Mouse (Mus musculus): ENCODE measurements around the gene Magi2. TPM values are rescaled to one million over a fixed set of nuclear protein-coding genes. Genes with fewer than 3 reads are reported as not detected.
"Not testable (repeated sequence)": the region's sequence is repeated elsewhere in the genome, so short reads cannot be mapped to it uniquely, and the experiment has no call there.

The Magi2 gene
- polyA plus RNA-seq, 1 experiment from 2014 or later = 2.3 TPM

DNA sequence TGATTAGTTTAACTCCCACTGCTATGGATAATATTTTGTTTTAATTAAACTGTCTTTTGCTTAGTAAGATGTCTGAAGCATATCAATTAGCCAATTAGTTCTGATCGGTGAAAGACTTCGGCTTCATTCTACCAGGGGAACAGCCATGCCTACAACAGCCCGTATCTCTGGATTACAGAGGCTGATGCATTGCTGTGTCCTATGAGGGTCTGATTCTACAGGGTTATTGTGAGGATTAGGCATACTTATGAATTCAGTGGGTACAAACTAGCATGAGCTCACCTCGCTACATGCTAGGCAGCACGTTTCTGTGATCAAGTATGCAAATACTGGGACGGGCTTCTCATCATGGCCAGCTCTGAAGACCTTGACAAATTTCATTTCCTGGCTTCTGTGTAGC, 1022.5 kb downstream of the Magi2 start:
- no peaks in the 10 kb centered on the region for H3K9me3 ChIP-seq
- no peak overlapping the region for H3K4me3 ChIP-seq (replicated peaks)
- H3K27ac ChIP-seq = no peak overlapping the region
- 87% methylated on average over 6 of the region's 6 CpGs for WGBS
- no peak overlapping the region for H3K9ac ChIP-seq
- H3K27me3 ChIP-seq (replicated peaks) = no peaks in the 10 kb centered on the region
- no peaks in the 10 kb centered on the region for H3K4me1 ChIP-seq (replicated peaks)
- H3K4me2 ChIP-seq (replicated peaks) = no peak overlapping the region
- no peaks in the 10 kb centered on the region for H3K36me3 ChIP-seq
- ATAC-seq = no peak

DNA sequence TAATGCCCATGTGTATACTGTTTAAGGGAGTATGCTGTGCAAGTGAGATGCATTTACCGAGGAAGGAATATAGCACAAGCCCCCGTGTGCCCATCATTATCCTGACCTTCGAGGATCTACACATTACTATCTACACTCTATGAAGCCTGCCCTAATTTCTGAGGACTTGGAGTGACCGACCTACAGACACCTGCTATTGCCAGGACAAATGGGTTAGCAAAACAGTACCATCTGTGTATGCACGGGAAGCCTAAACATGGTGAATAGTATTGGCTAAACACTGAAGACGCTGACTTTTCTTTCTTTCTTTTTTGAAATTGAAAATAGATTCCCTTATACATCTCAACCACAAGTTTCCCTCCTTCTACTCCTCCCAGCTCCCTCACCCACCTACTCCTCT, 1024.7 kb downstream of the Magi2 start:
- Histone ChIP-seq H3K9me3 (no peaks in the 10 kb centered on the region), H3K4me3 (replicated peaks) (no peak overlapping the region), H3K4me2 (replicated peaks) (no peak overlapping the region), H3K9ac (no peak overlapping the region), H3K27ac (no peak overlapping the region), H3K27me3 (replicated peaks) (no peaks in the 10 kb centered on the region), H3K36me3 (no peaks in the 10 kb centered on the region), H3K4me1 (replicated peaks) (no peaks in the 10 kb centered on the region)
- 83% methylated on average over 6 of the region's 6 CpGs for WGBS
- ATAC-seq = no peak

DNA sequence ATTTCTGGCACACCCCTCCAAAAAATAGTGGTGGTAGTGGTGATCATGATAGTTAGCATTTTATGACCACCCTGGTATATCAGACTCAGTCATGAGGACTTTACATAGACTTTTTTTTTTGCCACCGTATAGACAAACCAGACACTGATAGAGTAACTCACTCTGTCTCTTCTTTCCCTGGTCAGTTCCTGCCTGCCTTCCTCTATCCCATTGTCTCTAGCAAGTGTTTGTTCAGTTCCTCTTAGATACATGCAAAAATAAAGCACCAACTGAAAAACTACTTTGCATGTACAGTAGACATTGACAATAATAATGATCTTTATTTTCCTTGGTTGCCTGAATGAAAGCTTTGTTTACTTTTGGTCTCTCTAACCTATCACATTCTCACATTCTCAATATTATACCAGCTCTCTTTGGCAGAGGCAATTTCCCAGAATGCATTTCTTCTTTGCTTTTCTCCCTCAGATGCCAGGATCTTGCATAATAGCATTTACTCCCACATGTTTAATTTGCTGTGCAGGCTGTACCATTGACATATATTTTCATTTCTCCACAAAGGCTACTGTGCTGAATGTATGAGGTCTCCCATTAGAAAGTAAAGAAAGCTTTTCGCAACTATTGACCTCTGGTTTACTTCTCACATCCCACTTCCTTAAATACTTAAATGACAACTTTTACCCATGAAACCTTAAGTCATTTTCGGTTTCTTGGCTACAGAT, 1029.5 kb downstream of the Magi2 start:
- ATAC-seq = no peak
- WGBS = 81% methylated on average over 3 of the region's 3 CpGs
- Histone ChIP-seq H3K27me3 (replicated peaks) (no peaks in the 10 kb centered on the region), H3K36me3 (no peaks in the 10 kb centered on the region), H3K9me3 (no peaks in the 10 kb centered on the region), H3K27ac (no peak overlapping the region), H3K4me1 (replicated peaks) (no peaks in the 10 kb centered on the region), H3K4me3 (replicated peaks) (no peak overlapping the region), H3K4me2 (replicated peaks) (no peak overlapping the region), H3K9ac (no peak overlapping the region)

DNA sequence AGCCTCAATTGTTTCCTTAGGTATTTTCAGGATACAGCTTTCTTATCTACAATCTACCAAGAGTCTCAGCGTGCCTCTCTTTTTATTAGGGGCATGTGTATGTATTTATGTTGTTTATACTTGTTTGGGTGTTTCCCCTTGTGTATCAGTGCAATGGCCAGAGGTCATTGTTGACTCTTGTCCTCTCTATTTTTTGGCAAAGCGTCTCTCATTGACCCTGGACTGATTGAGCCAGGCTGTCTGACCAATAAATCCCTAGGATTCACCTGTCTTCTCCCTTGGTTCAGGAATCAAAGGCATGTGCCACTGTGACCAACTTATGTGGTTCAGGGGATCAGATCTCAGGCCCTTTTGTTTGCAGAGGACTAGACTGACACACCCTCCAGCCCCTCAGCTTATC, 1030.1 kb downstream of the Magi2 start:
- Histone ChIP-seq H3K36me3 (no peaks in the 10 kb centered on the region), H3K27me3 (replicated peaks) (no peaks in the 10 kb centered on the region), H3K4me3 (replicated peaks) (no peak overlapping the region), H3K9ac (no peak overlapping the region), H3K27ac (no peak overlapping the region), H3K4me2 (replicated peaks) (no peak overlapping the region), H3K9me3 (no peaks in the 10 kb centered on the region), H3K4me1 (replicated peaks) (no peaks in the 10 kb centered on the region)
- no peak for ATAC-seq
- 45% methylated on average over 2 of the region's 2 CpGs for WGBS

DNA sequence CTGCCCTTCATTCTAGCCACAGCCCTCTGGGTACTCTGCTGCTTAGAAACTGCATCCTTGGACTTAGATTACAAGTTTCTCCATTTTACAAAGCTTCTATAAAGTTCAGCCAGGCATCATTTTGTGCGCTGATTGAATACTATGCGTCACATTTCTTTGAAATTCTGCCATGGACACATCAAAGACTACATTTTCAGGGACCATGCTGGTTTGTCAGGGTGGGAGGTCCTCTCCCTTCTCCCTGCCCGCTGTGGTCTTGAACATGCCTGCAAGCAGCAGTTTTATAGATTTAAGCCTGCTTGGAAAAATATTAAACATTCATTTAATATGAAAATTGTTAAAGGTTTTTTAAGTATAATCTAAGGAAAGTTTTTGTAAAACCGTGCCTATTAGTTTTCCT, 1030.6 kb downstream of the Magi2 start:
- H3K9me3 ChIP-seq = no peaks in the 10 kb centered on the region
- H3K36me3 ChIP-seq = no peaks in the 10 kb centered on the region
- ATAC-seq = no peak
- no peaks in the 10 kb centered on the region for H3K27me3 ChIP-seq (replicated peaks)
- no peak overlapping the region for H3K27ac ChIP-seq
- WGBS = 87% methylated on average over 4 of the region's 4 CpGs
- H3K4me2 ChIP-seq (replicated peaks) = no peak overlapping the region
- no peak overlapping the region for H3K9ac ChIP-seq
- H3K4me3 ChIP-seq (replicated peaks) = no peak overlapping the region
- no peaks in the 10 kb centered on the region for H3K4me1 ChIP-seq (replicated peaks)

DNA sequence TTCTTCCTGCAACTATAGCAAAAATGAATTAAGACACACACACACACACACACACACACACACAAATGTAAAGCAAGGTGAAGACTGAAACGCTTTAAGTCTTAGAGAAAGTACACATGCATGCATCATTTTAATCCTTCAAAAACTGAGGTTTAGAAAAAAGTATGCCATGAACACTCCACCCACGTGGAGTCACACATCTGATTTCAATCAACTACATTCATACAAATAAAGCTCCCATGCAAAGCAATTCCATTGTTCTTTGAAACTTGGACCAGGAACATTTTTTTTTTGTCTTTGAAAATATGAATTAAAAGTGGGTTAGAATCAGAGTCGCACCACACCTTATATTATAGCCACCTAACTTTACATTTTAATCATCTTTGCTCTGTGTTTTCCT, 1032.9 kb downstream of the Magi2 start:
- H3K27me3 ChIP-seq (replicated peaks) = no peaks in the 10 kb centered on the region
- H3K4me1 ChIP-seq (replicated peaks) = no peaks in the 10 kb centered on the region
- H3K9ac ChIP-seq = no peak overlapping the region
- no peaks in the 10 kb centered on the region for H3K9me3 ChIP-seq
- no peak overlapping the region for H3K4me2 ChIP-seq (replicated peaks)
- H3K36me3 ChIP-seq = no peaks in the 10 kb centered on the region
- no peak overlapping the region for H3K27ac ChIP-seq
- 82% methylated on average over 3 of the region's 3 CpGs for WGBS
- no peak overlapping the region for H3K4me3 ChIP-seq (replicated peaks)
- ATAC-seq = no peak

DNA sequence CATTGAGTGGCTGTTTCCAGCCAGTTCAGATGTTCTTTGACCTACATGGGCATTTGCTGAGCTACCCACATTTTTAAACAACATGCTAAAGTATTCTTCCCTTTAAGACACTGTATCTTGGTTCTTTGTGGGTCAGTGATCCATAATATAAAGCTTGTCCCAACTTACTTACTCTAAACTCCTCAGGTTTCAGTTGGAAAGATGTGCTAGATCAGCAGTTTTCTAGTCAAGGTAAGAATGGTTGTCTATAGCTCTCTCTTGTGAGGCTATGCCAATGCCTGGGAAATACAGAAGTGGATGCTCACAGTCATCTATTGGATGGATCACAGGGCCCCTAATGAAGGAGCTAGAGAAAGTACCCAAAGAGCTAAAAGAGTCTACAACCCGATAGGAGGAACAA, 1045.8 kb downstream of the Magi2 start:
- not testable (repeated sequence) for ATAC-seq; H3K4me3 ChIP-seq (replicated peaks); H3K9me3 ChIP-seq; H3K9ac ChIP-seq; H3K36me3 ChIP-seq; H3K4me1 ChIP-seq (replicated peaks); H3K27me3 ChIP-seq (replicated peaks); H3K4me2 ChIP-seq (replicated peaks); H3K27ac ChIP-seq
- 72% methylated on average over 1 of the region's 1 CpGs for WGBS

DNA sequence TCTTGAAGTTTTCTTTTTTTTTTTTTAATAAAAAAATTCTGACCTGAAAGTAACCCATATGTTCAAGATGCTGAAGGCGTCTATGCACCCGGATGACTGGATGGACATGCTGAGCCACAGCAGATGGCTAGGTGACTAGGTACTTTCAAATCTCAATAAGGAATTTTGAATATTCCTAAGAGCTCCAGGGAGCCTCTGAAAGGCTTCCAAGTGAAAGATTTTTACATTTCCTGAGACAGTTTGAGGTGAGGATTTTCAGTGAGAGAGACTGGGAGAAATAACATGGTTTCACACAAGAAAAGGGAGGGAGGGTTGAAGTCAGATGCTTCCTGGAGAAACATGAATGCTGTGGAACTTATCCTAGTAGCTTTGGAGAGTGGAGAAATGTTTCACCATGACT, 1048.8 kb downstream of the Magi2 start:
- no peaks in the 10 kb centered on the region for H3K36me3 ChIP-seq
- 66% methylated on average over 2 of the region's 2 CpGs for WGBS
- no peak overlapping the region for H3K4me2 ChIP-seq (replicated peaks)
- H3K9me3 ChIP-seq = no peaks in the 10 kb centered on the region
- H3K4me3 ChIP-seq (replicated peaks) = no peak overlapping the region
- ATAC-seq = no peak
- no peaks in the 10 kb centered on the region for H3K27me3 ChIP-seq (replicated peaks)
- H3K27ac ChIP-seq = no peak overlapping the region
- H3K4me1 ChIP-seq (replicated peaks) = no peaks in the 10 kb centered on the region
- H3K9ac ChIP-seq = no peak overlapping the region

DNA sequence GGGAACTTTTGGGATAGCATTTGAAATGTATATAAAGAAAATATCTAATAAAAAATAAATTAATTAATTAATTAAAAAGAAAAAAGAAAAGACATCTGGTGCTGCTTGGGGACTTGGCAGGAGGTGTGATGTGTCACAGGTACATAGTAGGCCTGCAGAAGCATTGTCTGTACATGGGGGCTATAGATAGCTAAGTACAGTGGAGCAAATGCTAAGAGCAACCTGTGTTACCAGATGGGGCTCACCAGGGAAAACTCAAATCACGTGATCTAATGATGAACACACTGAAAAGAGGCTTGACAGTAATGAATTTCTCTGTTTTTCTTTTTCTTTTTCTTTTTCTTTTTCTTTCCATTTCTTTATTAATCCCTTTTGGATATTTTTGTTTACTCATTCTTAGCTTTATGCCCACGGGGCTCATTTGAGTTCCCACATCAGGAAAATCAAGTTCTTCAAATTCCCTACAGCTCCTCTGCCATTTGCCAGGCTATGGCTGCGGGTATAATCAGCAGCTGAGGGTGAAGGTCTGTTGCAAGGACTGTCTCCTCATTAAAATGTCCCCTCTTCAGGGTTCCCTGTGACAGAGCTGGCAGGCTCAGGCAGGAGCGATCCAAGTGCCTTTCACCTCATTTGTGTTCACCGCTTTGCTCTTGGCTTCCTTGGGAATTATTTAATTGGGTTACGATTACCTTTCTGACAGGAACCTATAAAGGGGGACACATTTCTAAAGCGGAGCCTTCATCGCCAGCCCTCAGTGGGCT, 1058.4 kb downstream of the Magi2 start:
- no peak overlapping the region for H3K27ac ChIP-seq
- H3K4me1 ChIP-seq (replicated peaks) = no peaks in the 10 kb centered on the region
- ATAC-seq = no peak
- no peaks in the 10 kb centered on the region for H3K27me3 ChIP-seq (replicated peaks)
- WGBS = 83% methylated on average over 8 of the region's 8 CpGs
- no peaks in the 10 kb centered on the region for H3K9me3 ChIP-seq
- no peak overlapping the region for H3K4me2 ChIP-seq (replicated peaks)
- H3K9ac ChIP-seq = no peak overlapping the region
- H3K4me3 ChIP-seq (replicated peaks) = no peak overlapping the region
- H3K36me3 ChIP-seq = no peaks in the 10 kb centered on the region

DNA sequence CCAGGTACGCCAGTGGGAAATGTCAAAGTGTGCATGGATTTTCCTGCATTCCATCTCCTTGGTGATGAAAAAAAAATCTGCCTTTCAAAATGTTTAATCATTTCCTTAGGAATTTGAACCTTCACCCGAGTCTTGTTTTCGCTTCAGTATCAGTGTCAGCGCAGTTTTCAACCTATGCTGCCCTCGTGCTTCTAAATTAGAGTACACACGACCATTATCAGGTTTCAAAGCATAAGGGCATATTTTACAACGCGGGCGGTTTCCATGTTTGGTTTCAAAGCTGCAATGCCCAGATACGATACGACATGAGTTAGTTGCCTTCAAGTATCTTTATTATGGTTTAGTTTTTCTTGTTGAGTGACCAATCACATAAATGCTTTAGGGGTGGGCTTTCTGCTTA, 1067.7 kb downstream of the Magi2 start:
- ATAC-seq = peak; percentile 70
- H3K4me1 ChIP-seq (replicated peaks) = no peaks in the 10 kb centered on the region
- H3K36me3 ChIP-seq = no peaks in the 10 kb centered on the region
- no peak overlapping the region for H3K27ac ChIP-seq
- no peak overlapping the region for H3K9ac ChIP-seq
- no peaks in the 10 kb centered on the region for H3K27me3 ChIP-seq (replicated peaks)
- no peak overlapping the region; the same call in 1 of the 2 replicates for H3K4me2 ChIP-seq (replicated peaks)
- H3K9me3 ChIP-seq = no peaks in the 10 kb centered on the region
- WGBS = 43% methylated on average over 11 of the region's 11 CpGs
- no peak overlapping the region for H3K4me3 ChIP-seq (replicated peaks)

DNA sequence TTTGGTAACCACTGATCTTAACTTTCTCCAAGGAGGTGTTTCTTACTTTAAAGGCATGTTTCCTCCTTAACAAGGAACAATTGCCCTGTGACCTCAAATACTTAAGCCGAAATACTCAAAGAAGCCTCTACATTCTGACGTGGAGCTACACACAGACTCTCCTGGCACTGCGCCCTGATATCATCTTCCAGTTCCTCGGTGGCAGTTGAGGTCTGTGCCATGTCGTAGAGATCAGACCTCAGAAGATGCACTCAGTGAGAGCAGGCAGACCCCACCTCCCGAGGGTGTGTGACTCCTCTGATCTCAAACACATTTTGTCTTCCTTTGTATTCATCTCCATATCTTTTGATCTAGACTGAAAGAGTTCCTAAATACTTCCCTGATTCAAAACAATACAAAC, 1073.0 kb downstream of the Magi2 start:
- H3K9ac ChIP-seq = no peak overlapping the region
- no peaks in the 10 kb centered on the region for H3K4me1 ChIP-seq (replicated peaks)
- H3K36me3 ChIP-seq = no peaks in the 10 kb centered on the region
- H3K27me3 ChIP-seq (replicated peaks) = no peaks in the 10 kb centered on the region
- H3K4me2 ChIP-seq (replicated peaks) = no peak overlapping the region
- H3K9me3 ChIP-seq = no peaks in the 10 kb centered on the region
- WGBS = 66% methylated on average over 6 of the region's 6 CpGs
- ATAC-seq = no peak
- H3K27ac ChIP-seq = no peak overlapping the region
- no peak overlapping the region for H3K4me3 ChIP-seq (replicated peaks)

DNA sequence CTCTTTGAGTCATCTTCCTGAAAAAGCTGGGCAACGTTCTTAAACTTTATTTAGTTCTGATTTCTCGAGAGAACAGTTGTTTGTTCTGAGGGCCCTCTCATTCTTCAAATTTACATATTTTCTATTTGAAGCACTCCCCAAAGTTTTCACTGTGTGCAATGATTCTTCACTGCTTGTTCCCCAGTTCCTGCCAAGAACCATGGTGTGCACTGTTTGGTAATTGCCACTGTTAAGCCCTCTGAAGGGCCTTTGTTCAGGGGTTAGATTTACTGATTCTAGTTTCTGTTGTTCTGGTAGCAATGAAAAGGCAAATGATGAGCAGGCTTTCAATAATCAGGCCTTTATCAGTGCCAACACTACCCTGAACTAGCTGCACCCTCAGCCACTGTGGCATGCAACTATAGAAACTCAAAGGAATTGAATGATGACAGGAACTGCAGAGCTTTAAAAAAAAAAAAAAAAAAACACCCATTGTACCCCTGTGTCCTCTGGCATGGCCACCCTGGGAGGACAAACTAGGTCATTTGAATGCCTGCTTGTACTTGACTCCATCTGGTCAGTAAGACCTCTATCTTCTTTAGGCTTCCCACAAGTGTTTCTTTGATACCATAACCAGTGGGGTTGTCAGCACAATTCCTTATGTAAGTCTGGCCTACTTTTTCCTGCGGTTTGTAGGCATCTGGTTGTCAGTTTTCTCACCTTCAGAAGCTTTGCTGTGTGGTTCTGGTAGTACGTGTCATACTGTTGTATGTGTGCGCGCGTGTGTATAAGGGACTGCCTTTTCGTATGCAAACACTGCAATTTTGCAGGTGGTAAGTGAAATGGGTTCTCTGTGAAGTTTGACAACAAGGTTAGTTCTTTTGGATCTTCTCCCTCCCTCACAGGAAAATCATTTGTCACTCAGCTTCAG, 1076.5 kb downstream of the Magi2 start:
- H3K36me3 ChIP-seq = no peaks in the 10 kb centered on the region
- ATAC-seq = no peak
- H3K27ac ChIP-seq = no peak overlapping the region

More for the DNA sequence above, 1076.5 kb downstream of the Magi2 start:
- WGBS = 83% methylated on average over 8 of the region's 8 CpGs
- Histone ChIP-seq H3K4me1 (replicated peaks) (no peaks in the 10 kb centered on the region), H3K4me2 (replicated peaks) (no peak overlapping the region), H3K9me3 (no peaks in the 10 kb centered on the region), H3K4me3 (replicated peaks) (no peak overlapping the region), H3K27me3 (replicated peaks) (no peaks in the 10 kb centered on the region), H3K9ac (no peak overlapping the region)
